Mouse (Mus musculus) stomach, postnatal 0 days (tissue): Measurements from ENCODE around the gene Aimp2.

Experiments
- CTCF ChIP-seq: IDR thresholded peaks from 2 replicates; pipeline ENCODE4 v1.5.1; 2016; ENCODE audit warnings: antibody characterized with exemption, low read depth, mild to moderate bottlenecking, moderate library complexity
- EP300 ChIP-seq: optimal IDR thresholded peaks from 2 replicates; pipeline ENCODE3; 2016; ENCODE audit warnings: antibody characterized with exemption

DNA sequence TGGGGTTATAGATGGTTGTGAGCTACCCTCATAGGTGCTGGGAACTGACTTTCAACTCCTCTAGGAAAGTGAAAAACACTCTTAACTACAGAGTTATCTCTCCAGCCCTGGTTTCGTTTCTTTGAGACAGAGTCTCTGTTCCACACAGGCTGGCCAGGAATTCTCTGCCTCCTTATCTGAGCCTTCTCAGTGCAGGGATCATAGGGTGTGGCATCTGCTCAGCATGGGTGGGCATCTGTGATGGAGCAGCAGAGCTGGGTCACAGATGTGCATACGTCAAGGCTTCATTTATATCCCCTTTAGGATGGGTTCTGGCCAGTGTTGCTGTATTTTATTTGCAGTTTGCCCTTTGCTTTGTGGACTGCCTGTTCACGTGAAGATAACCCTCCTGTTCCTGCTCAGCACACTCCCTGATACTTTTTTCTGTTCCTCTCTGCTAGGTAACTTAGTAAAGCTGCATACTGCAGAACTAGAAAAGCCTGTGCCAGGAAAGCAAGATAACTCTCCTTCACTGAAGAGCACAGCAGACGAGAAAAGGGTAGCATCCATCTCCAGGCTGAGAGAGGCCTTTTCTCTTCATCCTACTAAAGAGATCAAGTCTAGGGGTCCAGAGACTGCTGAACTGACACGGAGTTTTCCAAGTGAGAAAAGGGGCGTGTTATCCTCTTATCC is 15.3 kb upstream of the Aimp2 start:
- TF ChIP-seq CTCF (no peak), EP300 (no peak)
